Mouse (Mus musculus): ENCODE data around the gene Emilin2. TPM values are rescaled to one million over a fixed set of nuclear protein-coding genes. Genes with fewer than 3 reads are reported as not detected.
A peak's percentile ranks its signal among the peaks of the same experiment; 100 is the strongest.

Gene Emilin2
- polyA plus RNA-seq, 1 experiment from 2014 or later, result 99.7 TPM

DNA sequence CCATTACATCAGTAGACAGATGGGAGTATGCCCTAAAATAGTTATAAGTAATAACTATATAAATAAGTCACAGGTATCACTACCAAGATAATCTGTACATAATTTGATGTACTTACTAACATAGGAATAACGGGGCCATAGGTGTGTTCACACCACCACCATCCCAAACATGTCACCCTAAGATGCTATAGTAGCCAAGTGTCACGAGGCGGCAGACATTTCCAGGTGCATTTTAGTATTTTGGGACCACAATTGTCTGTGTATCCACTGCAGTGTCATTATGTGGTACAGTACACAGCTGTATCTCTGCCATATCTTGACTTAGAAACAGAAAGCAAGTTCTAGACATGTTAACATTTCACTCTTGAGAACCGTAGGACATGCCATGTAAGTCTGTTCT is 78.6 kb downstream of the Emilin2 start:
- no peaks in the 10 kb centered on the region for H3K27me3 ChIP-seq (replicated peaks)
- no peak for ATAC-seq (ENCODE audit: insufficient number of reproducible peaks, low FRiP score)
- no peaks in the 10 kb centered on the region for H3K9me3 ChIP-seq (replicated peaks)
- no peak overlapping the region for H3K4me2 ChIP-seq
- no peak overlapping the region for H3K9ac ChIP-seq
- H3K36me3 ChIP-seq, result peaks cover 42% of the 10 kb centered on the region
- peaks cover 10% of the 10 kb centered on the region; the same call in 1 of the 2 replicates for H3K4me1 ChIP-seq (replicated peaks)
- WGBS, result 79% methylated on average over 4 of the region's 4 CpGs
- H3K27ac ChIP-seq (ENCODE audit: poor library complexity, severe bottlenecking), result peak overlapping the region; percentile 51
- H3K4me3 ChIP-seq, result no peak overlapping the region

- WGBS, result 88% methylated on average over 2 of the region's 2 CpGs
- H3K36me3 ChIP-seq, result peaks cover 33% of the 10 kb centered on the region
- no peaks in the 10 kb centered on the region for H3K27me3 ChIP-seq (replicated peaks)
- H3K9me3 ChIP-seq (replicated peaks), result no peaks in the 10 kb centered on the region
- no peak overlapping the region for H3K4me2 ChIP-seq
- no peak overlapping the region for H3K9ac ChIP-seq
- H3K4me3 ChIP-seq, result no peak overlapping the region
- H3K27ac ChIP-seq (ENCODE audit: poor library complexity, severe bottlenecking), result no peak overlapping the region
- no peak for ATAC-seq (ENCODE audit: insufficient number of reproducible peaks, low FRiP score)
- peaks cover 7% of the 10 kb centered on the region; the same call in 1 of the 2 replicates for H3K4me1 ChIP-seq (replicated peaks)
These were observed 79.8 kb downstream of the Emilin2 start for GRCm38 (mm10) chr17:71231998-71232397.

GRCm38 (mm10) chr17:71230108-71230709 is 81.6 kb downstream of the Emilin2 start:
- Histone ChIP-seq H3K4me3 (no peak overlapping the region), H3K27ac (ENCODE audit: poor library complexity, severe bottlenecking) (no peak overlapping the region), H3K9ac (no peak overlapping the region), H3K36me3 (peaks cover 26% of the 10 kb centered on the region), H3K27me3 (replicated peaks) (no peaks in the 10 kb centered on the region), H3K9me3 (replicated peaks) (no peaks in the 10 kb centered on the region), H3K4me1 (replicated peaks) (peaks cover 7% of the 10 kb centered on the region; the same call in 1 of the 2 replicates), H3K4me2 (no peak overlapping the region)
- 85% methylated on average over 9 of the region's 9 CpGs for WGBS
- no peak for ATAC-seq (ENCODE audit: insufficient number of reproducible peaks, low FRiP score)

DNA sequence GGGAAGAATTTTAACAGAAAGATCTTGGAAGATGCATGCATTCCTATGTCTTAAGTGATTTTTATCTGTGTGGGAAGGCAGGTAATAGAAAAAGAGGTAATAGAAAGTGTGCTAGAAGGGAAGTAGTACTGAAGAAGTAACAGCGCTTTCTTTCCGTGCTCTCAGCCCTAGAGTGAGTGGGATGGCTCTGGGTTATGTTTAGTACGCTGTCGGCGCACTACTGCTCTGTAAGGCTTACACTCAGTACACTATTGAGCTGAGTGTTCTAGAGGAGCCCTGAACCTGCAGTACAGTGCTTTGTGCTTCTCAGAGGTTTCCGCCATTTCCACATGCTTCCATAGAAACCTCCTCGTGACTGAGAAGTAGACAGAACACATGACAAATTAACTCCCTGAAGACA is 83.1 kb downstream of the Emilin2 start:
- WGBS, result 77% methylated on average over 7 of the region's 7 CpGs
- Histone ChIP-seq H3K27ac (ENCODE audit: poor library complexity, severe bottlenecking) (no peak overlapping the region), H3K9ac (no peak overlapping the region), H3K9me3 (replicated peaks) (no peaks in the 10 kb centered on the region), H3K4me2 (no peak overlapping the region), H3K27me3 (replicated peaks) (no peaks in the 10 kb centered on the region), H3K4me3 (no peak overlapping the region), H3K4me1 (replicated peaks) (peaks cover 18% of the 10 kb centered on the region), H3K36me3 (peaks cover 31% of the 10 kb centered on the region)
- no peak for ATAC-seq (ENCODE audit: insufficient number of reproducible peaks, low FRiP score)

- no peak overlapping the region for H3K27ac ChIP-seq (ENCODE audit: poor library complexity, severe bottlenecking)
- no peak overlapping the region for H3K9ac ChIP-seq
- H3K4me1 ChIP-seq (replicated peaks), result peaks cover 22% of the 10 kb centered on the region
- H3K4me3 ChIP-seq, result no peak overlapping the region
- no peaks in the 10 kb centered on the region for H3K9me3 ChIP-seq (replicated peaks)
- no peaks in the 10 kb centered on the region for H3K27me3 ChIP-seq (replicated peaks)
- no peak for ATAC-seq (ENCODE audit: insufficient number of reproducible peaks, low FRiP score)
- H3K36me3 ChIP-seq, result peaks cover 27% of the 10 kb centered on the region
- no peak overlapping the region for H3K4me2 ChIP-seq
- 85% methylated on average over 9 of the region's 9 CpGs for WGBS
These were observed 84.5 kb downstream of the Emilin2 start for GRCm38 (mm10) chr17:71227128-71227895.

DNA sequence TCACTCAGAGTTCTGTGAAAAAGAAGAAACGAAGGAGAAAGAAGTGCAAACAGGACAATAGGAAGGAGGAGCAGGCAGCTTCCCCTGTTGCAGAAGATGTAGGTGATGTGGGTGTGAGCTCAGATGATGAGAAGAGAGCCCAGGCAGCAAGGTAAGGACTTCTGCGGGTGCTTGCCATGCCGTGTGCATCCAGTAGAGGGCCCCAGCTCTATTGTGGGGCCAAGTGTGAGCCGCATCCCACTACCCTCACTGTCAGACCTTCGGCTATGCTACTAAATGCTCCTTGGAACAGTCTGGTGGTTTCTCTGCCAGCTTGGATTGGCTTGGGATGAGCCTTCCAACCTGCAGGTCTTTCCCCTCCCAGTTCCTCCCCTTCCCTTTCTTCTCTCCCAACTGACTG is 86.7 kb downstream of the Emilin2 start:
- ATAC-seq (ENCODE audit: insufficient number of reproducible peaks, low FRiP score), result no peak
- H3K9ac ChIP-seq, result no peak overlapping the region
- no peaks in the 10 kb centered on the region for H3K9me3 ChIP-seq (replicated peaks)
- H3K27ac ChIP-seq (ENCODE audit: poor library complexity, severe bottlenecking), result no peak overlapping the region
- peaks cover 13% of the 10 kb centered on the region for H3K36me3 ChIP-seq
- H3K4me2 ChIP-seq, result no peak overlapping the region
- no peak overlapping the region for H3K4me3 ChIP-seq
- 31% methylated on average over 5 of the region's 5 CpGs for WGBS
- peaks cover 42% of the 10 kb centered on the region for H3K4me1 ChIP-seq (replicated peaks)
- H3K27me3 ChIP-seq (replicated peaks), result no peaks in the 10 kb centered on the region

GRCm38 (mm10) chr17:71224521-71224920 is 87.3 kb downstream of the Emilin2 start:
- peaks cover 8% of the 10 kb centered on the region for H3K36me3 ChIP-seq
- H3K9me3 ChIP-seq (replicated peaks), result no peaks in the 10 kb centered on the region
- no peak overlapping the region for H3K4me3 ChIP-seq
- no peak overlapping the region for H3K9ac ChIP-seq
- no peaks in the 10 kb centered on the region for H3K27me3 ChIP-seq (replicated peaks)
- no peak for ATAC-seq (ENCODE audit: insufficient number of reproducible peaks, low FRiP score)
- no peak overlapping the region for H3K4me2 ChIP-seq
- WGBS, result 63% methylated on average over 2 of the region's 2 CpGs
- peaks cover 46% of the 10 kb centered on the region for H3K4me1 ChIP-seq (replicated peaks)
- H3K27ac ChIP-seq (ENCODE audit: poor library complexity, severe bottlenecking), result peak overlapping the region; percentile 21; the same call in 1 of the 2 replicates

DNA sequence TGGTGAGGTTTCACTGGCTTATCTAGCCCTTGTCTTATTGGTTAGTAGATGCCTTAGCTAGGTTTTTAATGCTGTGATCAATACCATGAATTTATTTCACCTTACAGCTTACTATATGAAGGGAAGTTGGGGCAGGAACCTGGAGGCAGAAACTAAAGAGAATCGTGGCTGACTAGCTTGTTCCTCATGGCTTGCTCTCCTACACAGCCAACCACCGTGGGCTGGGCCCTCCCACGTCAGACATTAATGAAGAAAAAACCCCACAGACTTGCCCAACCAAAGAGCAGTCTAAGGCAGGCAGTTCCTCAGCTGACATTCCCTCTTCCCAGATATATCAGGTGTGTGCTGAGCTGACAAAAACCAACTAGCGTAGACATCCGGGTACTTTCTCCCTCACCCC is 88.1 kb downstream of the Emilin2 start:
- no peak for ATAC-seq (ENCODE audit: insufficient number of reproducible peaks, low FRiP score)
- Histone ChIP-seq H3K9ac (no peak overlapping the region), H3K27me3 (replicated peaks) (no peaks in the 10 kb centered on the region), H3K4me3 (no peak overlapping the region), H3K4me1 (replicated peaks) (peaks cover 51% of the 10 kb centered on the region), H3K36me3 (peaks cover 7% of the 10 kb centered on the region; the same call in 1 of the 2 replicates), H3K9me3 (replicated peaks) (no peaks in the 10 kb centered on the region), H3K27ac (ENCODE audit: poor library complexity, severe bottlenecking) (no peak overlapping the region), H3K4me2 (no peak overlapping the region)
- 65% methylated on average over 5 of the region's 5 CpGs for WGBS

DNA sequence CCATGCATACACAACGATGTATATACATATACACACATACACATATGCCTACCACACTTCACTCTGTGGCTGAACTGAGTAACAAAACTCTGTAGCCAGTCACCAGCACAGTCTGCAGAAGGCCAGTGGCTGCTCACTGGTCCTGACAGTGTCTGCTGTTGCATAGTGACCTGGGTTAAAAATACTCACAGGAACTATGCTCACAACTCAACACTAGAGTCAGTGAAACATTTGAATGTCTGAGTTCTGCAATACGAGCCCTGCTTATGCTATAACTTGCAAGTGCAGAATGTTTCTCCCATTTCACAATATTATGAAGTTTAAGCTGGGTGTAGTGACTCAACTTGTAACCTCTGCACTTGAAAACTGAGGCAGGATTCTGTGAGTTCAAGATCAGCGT is 90.4 kb downstream of the Emilin2 start:
- H3K4me3 ChIP-seq, result no peak overlapping the region
- H3K36me3 ChIP-seq, result peaks cover 19% of the 10 kb centered on the region
- H3K4me2 ChIP-seq, result peak overlapping the region; percentile 34; the same call in 1 of the 2 replicates
- 73% methylated on average over 3 of the region's 3 CpGs for WGBS
- no peaks in the 10 kb centered on the region for H3K9me3 ChIP-seq (replicated peaks)
- H3K27ac ChIP-seq (ENCODE audit: poor library complexity, severe bottlenecking), result peak overlapping the region; percentile 84
- peak; percentile 51; the same call in 1 of the 2 replicates for ATAC-seq (ENCODE audit: insufficient number of reproducible peaks, low FRiP score)
- H3K9ac ChIP-seq, result no peak overlapping the region; the same call in 1 of the 2 replicates
- H3K4me1 ChIP-seq (replicated peaks), result peaks cover 51% of the 10 kb centered on the region
- H3K27me3 ChIP-seq (replicated peaks), result no peaks in the 10 kb centered on the region

DNA sequence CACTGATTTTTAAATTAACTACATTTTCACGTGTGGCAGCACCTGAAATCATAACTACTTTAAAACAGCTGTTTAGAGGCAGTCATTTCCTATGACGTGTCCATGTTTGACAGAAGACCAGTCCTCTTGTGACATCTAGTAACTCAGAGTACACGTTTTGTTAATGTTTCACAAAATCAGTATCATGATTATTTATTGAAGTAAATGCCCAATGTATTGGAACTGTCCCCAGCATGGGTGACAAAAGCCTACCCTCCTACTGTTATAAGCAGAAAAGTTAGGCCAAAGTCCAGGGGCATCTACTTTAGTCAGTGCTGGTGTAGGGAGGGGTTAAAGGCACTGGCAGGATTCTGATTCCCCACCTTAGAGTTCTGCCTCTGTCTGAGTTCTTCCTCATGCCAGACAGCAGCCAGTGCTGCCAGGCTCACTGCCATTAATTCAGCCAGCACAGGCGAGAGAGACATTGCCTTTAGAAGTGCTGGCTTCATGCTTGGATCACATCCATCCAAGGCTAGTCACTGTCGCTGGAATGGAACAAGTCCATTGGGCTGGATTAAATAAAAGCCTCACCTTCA is 94.6 kb downstream of the Emilin2 start:
- Histone ChIP-seq H3K4me3 (no peak overlapping the region), H3K4me1 (replicated peaks) (peaks cover 41% of the 10 kb centered on the region), H3K4me2 (no peak overlapping the region), H3K9me3 (replicated peaks) (no peaks in the 10 kb centered on the region), H3K27me3 (replicated peaks) (no peaks in the 10 kb centered on the region), H3K27ac (ENCODE audit: poor library complexity, severe bottlenecking) (no peak overlapping the region), H3K36me3 (peaks cover 11% of the 10 kb centered on the region), H3K9ac (no peak overlapping the region)
- WGBS, result 89% methylated on average over 5 of the region's 5 CpGs
- no peak for ATAC-seq (ENCODE audit: insufficient number of reproducible peaks, low FRiP score)

DNA sequence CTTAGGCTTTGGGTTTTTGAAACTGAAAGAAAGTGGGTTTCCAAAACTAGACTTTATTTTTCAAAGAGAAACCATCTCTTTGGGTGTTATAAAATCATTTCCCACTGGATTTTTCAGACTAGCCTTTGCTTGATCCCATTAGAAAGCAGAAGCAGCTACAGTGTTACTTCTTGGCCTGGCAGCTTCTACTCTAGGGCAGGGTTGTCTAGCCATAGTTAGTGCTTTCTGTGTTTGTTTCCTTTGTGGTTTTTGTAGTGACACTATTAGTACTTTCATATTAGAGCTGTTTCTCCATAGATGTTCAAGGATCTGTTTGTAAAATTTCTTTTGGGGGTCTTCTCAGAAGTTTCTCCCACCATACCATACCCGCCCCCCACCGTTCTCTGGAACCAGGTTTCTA is 95.5 kb downstream of the Emilin2 start:
- Histone ChIP-seq H3K9ac (no peak overlapping the region), H3K36me3 (peaks cover 11% of the 10 kb centered on the region), H3K27me3 (replicated peaks) (no peaks in the 10 kb centered on the region), H3K4me3 (no peak overlapping the region), H3K9me3 (replicated peaks) (no peaks in the 10 kb centered on the region), H3K4me2 (no peak overlapping the region), H3K27ac (ENCODE audit: poor library complexity, severe bottlenecking) (no peak overlapping the region), H3K4me1 (replicated peaks) (peaks cover 37% of the 10 kb centered on the region)
- 91% methylated on average over 2 of the region's 2 CpGs for WGBS
- ATAC-seq (ENCODE audit: insufficient number of reproducible peaks, low FRiP score), result no peak

All from heart, embryonic 12.5 days (tissue).